Mouse (Mus musculus): ENCODE data around the gene Hnf1a.

DNA sequence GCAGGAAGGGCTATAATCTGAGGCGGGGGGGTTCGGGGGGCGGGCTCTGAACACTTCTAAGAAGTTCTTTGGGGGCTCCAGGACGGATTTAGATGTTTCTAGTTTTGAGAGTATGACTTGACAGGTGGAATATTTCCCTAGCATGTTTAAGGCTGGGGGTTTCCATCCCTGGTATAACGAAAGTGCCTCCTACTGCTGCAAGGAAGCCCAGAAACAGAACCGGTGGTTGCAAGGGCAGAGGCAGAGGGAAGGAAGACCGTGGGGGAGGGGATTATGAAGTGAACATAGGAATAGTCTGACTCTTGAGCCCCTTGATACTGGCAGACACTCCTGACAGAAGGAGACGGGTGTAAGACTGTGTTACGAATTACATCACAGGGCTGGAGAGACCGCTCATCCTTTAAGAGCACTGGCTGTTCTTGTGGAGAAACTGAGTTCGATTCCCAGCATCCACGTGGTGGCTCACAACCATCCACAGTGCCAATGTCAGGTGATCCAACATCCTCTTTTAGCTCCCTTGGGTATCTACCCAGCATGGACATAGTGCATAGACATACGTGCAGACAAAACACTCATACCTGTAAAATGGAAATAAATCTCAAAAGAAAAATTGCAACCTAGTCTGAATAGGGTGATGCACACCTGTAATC is 32.5 kb upstream of the Hnf1a start:
- TF ChIP-seq CTCF (IDR thresholded peaks at IDR 0.05; ENCODE audit: extremely low read depth, insufficient read depth, low read length) = no peak
- TF ChIP-seq POLR2A (IDR thresholded peaks at IDR 0.05; ENCODE audit: extremely low read depth, insufficient read depth, low read length) = no peak

Measured in cortical plate, adult 2 months (tissue).